Mouse (Mus musculus) inflammation-experienced regulatory T-cells, adult 6 months (primary cell): ENCODE results near the gene 1700029P11Rik. TPM values are rescaled to one million over a fixed set of nuclear protein-coding genes. Genes with fewer than 3 reads are reported as not detected.
A peak's percentile ranks its signal among the peaks of the same experiment; 100 is the strongest.
"Not testable (repeated sequence)": the region's sequence is repeated elsewhere in the genome, so short reads cannot be mapped to it uniquely, and the experiment has no call there.

Experiments used
- ATAC-seq: one replicate; pipeline ENCODE4 v1.8.0; 2017
- polyA plus RNA-seq, 3 experiments: library from polyadenylated mRNA; unstranded; fragments of 100-300 nt; shearing (Covaris generic); gene quantifications; one replicate each; pipeline ENCODE4 v1.2.1; 2017

1700029P11Rik gene
- polyA plus RNA-seq, 3 experiments from 2014 or later, result not detected

DNA sequence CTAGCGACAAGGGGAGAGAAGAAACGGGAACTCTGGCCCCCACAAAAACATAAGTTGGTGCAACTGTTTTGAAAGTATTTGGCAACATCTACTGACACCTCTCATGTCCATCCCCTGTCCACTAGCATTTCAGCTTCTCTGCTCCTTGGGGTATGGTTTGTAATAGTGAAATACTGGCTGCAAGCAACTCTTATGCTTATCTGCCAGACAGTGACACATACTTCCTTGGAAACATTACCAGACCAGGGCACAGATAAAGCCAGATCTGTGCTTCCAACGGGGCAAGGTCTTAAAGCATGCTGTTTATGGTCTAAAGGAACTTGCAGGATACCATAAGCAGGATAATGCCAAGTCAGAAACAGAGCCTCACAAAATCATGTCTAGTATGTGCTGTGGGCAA, 21.4 kb upstream of the 1700029P11Rik start:
- no peak for ATAC-seq

DNA sequence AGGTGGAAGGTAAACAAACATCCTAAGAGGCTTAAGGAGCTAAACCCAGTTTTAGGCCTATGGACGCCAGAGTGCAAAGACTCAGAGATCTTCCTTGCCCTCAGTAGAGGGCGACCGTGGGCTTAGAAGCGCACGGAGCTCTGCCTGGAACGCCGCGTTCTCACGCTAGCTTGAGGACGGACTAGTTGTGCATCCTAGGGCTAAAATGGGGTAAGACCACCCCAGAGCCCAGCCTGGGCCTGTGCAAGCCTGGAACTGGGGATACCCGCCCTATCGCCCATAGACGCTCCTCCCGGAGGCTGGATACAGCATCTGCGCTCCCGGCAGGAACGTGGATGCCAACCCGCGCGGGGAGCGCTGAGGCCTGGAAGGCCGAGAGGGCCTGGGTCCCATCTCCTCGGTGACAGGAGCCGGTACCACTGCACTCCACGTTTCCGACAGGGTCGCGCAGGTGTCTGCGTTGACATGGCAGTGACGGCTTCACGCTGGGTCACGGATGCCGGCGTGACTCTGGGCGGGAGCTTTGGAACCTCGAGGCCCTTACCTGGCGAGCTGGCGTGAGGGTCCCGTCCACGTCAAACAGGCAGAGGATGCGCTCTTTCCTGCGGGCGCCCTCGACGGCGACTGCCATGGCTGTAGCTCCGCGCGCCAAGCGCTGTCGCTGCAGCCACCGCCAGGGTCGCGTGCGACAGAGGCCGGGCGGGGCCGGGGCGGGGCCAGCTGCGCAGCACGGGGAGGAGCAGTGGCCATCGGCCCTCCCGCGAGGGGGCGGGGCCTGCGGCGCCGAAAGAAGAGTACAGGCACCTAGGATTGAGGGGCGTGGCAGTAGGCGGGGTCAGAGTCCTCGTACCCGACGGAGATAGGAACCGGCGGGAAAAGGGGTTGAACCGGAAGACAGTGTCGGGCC, 19.9 kb upstream of the 1700029P11Rik start, which contains the start of gene Pmm1:
TSS of gene Pmm1 (minus strand) at position 760 of the 907 bp plus-strand sequence.
- peak; percentile 96 for ATAC-seq

DNA sequence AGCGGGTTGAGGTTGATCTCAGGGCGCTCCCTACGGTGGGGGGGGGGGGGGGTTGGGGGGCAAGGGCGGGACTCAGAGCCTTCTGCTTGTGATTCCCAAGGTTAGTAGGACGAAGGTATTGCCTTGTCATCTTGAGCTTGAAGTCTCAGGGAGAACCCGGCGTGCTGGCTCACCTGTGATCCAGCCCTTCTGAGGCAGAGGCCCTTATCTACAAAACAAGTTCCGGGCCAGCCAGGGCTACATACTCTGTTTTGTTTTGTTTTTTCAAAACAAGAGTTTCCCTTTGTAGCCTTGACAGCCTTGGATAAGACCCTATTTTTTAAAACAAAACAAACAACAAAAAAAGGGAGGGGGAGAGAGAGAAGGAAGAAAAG, 19.3 kb upstream of the 1700029P11Rik start:
- no peak for ATAC-seq

DNA sequence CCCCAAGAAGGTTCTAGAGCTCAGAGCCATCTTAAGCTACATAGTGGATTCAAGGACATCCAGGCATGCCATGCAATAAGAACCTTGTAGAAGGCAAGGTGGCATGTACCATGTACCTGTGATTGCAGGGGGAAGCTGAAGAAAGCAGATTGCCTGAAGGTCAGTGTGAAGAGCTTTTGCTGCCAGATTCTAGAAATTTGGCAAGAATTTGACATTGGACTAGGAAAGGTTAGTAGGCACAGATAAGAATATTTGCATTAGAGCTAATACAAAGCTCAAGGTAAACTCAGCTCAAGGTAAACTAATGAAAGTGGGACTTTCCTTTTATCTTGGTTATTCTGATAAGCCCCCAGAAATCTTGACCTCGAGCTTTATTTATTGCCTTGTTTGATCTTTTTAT, 16.1 kb upstream of the 1700029P11Rik start:
- ATAC-seq, result no peak

DNA sequence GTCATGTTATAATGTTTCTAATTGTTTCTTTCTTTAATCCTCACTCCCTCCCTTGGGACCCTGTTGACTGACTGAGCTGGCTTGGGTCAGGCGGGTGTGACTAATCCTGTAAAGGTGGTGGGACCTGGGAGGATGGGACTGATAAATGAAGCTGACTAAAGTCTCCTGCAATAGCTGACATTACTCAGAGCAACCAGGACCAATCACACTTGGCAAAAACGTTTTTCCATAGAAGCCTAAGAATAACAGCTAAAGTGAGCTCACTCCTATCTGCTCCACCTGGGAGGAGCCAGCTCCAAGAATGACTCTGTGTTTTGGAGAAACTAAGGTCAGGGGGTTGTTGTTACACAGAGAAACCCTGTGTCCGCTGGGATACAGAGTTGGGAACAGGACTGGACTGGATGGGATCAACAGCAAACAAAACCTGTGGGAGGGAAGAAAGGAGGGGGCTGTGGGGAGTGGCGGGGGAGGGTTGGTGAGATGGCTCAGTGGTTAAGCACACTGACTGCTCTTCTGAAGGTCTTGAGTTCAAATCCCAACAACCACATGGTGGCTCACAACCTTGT, 15.3 kb upstream of the 1700029P11Rik start:
- ATAC-seq, result no peak

DNA sequence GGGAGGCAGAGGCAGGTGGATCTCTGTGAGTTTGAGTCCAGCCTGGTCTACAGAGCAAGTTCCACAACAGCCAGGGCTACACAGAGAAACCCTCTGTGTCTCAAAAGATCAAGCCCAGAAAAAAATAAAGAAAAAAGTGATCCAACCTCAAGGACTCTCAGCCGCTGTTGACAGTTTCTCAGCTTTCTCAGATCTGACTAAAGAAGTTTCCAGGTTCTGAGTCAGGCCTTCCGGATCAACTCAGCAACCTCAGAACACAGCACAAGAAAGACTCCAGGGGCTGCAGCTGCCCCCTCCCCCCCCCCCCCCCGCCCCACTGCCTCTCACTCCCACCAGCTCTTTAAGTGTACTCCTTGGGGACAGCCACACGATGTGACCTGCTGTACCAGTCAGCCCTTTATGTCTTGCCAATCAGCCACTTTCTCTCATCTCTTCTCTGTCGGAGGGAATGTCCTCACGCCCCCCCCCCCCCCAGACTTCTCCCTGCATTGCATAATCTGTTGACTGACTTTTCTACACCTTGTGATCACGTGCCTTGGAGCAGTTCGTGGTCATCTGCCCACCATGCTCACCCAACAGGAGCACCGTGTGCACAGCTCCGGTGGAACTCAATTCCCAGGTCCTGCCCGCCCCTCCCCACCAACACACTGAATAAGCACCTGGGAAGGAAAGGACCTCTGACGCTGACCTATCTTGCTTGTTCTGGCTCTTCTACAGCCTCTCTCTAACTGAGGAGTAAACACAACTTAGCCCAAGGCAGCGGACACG, 14.1 kb upstream of the 1700029P11Rik start:
- no peak for ATAC-seq

DNA sequence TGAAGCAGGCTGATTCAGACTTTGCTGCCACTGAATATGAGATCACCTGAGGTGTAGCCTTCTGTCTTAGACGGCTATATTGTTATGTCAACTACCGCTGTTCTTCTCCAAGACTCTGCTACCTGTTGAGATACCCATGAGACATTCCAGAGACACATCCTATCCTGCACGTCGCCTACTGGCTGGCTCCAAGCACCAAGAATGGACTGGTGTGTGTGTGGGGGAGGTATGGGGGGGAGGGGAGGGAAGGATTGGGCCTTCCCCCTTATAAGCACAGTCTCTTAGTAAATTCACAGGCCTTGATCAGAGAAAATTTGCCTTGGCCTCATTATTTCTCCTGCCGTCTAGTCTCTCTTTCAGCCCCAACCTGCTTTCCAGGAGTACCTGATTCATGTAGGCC, 12.5 kb upstream of the 1700029P11Rik start:
- no peak for ATAC-seq

DNA sequence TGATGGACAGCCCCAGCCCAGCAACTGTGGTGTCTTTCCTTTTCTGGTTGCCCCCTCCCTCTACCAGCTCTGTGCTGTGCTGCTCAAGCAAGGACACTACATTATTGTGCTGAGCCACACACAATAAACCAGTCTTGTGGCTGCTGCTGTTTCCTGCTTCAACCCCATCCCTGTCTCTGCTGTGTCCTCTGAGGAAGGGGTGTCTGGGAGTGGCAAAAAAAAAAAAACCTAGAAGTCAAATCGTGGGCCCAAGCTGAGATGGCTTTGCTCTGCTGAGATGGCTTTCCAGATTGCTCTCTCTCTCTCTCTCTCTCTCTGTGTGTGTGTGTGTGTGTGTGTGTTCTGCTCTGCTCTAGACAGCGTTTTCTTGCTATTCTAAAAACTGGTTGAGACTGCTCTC, 11.9 kb upstream of the 1700029P11Rik start:
- no peak for ATAC-seq

DNA sequence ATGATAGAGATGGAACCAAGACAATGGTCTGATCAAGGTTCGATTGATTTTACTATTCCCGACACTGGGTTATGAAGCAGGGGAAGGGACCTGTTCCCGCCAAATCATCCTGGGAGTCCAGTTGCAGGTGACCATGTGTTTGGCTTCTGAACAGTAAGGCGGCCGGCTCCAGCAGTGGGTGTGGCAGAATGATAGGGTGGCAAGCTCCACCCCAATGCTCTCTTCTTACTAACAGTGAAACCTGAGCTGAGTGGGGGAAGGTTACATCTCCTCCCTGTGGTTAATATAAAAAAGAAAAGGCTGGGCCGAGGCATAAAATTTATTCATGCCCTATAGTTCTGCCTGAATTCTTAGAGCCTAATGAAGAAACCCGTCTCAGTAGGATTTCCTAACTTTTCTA, 11.2 kb upstream of the 1700029P11Rik start:
- ATAC-seq, result no peak

DNA sequence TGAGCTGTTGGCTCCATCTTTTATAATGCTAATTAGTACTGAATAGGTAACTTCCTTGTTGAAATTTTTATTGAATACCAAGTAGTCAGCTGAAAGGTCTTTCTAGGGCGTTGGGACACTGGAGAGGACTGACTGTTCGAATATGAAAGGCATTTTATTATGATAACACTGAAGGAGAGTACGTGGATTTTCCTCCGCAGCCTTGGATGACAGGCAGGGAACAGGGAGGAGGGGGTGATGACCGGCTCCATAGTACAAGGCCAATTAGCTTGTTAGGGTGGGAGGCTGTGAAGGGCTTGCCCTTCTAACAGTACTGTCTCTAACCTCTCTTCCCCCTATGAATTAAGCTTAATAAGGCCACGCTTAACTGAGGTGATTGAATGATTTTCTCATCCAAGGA, 10.7 kb upstream of the 1700029P11Rik start:
- ATAC-seq, result not testable (repeated sequence)

DNA sequence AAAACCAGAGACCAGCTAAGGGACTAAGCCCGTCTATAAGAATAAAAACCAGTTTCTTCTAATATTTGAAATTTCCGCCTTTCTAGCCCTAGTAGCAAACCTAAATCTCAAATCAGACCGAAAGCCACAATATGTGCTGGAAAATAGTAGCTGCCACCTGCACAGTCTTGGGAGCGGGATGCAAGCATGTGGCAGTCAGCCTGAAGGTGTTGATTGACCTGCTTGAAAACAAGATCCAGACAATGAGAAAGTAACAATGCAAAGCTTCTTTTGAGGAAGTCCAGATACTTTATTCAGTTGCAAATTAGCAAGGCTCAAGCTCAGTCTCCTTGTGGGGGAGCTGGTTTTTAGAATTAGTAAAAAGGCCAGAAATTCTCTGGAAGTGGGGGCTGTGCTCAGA, 9.8 kb upstream of the 1700029P11Rik start:
- not testable (repeated sequence) for ATAC-seq

DNA sequence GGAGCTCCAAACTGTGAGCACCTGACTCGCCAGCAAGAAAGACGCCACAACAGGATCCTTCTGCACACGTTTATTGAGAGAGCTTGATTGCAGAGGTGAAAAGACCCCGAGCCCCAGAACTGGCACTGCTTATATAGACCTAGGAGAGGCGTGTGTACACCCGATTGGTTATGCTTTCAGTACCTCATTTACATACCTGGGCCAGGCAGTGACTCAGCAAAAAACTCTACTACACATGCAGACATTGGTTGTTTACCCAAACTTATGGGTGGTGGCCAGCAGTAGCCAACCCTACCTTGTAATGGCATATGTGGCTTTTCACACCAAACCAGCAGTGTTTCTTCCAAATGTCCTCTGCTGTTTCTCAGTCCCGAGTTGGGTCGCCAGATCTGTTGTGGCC, 5.2 kb upstream of the 1700029P11Rik start:
- ATAC-seq, result not testable (repeated sequence)

DNA sequence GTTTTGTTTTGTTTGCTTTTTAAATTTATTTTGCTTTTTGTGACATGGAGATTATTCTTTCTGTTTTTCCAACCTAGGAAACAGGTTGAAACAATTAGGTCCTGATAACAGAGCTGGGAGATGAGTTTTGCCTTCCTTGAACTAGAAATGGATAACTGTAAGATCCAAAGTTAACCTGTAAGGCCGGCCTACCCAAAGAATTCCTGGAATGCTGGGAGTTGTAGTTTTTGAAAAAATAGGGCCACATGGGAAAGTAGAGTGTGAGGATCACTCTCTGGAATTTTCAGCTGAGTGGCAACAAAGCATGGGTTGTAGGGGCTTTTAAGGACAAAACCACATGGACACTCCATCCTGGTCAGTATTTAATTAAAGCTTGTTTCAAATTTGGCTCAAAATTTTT, 1.8 kb downstream of the 1700029P11Rik start:
- ATAC-seq, result no peak

DNA sequence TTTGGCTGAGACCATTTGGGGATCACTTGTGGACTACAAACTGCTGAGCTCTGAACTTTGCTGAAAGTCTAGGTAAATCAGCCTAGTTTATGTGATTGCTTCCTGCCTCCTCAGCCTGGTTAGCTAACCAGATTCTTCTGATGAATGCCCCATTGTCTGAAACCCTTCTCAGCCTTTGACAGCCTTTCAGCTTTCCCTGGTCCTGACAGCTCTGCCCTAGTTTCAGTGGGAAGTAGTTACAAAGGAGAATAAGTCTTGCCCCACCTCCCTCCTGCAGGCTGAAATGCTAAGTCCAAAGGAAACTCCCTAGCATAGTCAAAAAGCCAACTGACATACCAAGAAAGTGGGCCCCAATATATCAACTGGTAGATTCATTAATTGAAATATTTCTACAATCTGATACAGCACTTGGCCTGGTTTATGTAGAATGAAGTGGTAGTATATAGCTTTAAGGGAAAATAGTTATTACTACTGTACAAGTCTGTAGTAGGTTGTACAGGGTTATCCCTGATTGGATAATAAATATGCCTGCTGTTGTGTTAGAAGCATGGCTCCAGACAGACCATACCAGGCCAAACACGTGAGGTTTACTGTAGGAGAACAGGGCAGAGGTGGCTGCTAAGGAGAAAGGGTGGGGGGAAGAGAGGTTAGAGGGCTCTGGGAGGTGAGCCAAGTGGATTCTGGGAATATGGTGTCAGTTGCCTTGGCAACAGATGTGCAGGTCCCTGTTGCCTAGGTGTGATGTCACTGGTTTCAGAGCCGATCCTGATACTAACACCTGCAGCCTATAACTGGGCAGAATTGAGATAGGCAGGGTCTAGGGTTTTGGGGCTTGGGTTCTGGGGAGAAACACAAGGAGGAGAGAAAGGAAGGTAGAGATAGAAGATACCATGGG, 5.2 kb downstream of the 1700029P11Rik start:
- ATAC-seq, result no peak

DNA sequence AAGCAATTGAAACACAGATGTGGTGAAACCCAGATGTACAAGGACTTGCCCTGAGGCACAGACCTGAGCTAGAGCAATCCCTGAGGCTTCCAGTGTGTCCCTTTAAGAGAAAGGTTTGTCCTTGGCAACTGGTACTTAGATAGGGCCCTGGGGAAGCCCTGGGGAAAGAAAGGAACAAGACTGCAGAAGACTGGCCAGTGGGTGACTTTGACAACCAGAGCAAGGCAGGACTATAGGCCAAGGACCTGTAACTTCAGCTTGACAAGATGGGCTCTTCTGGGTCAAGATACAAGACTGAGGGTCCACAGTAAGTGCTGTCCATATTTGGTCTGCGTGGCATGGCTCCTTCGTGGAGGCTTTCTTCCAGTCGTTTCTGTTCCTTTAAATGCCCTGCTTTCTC, 7.3 kb downstream of the 1700029P11Rik start, which contains the start of gene Xrcc6:
TSS of gene Xrcc6 (plus strand) at position 190 of the 400 bp plus-strand sequence.
- ATAC-seq, result no peak

DNA sequence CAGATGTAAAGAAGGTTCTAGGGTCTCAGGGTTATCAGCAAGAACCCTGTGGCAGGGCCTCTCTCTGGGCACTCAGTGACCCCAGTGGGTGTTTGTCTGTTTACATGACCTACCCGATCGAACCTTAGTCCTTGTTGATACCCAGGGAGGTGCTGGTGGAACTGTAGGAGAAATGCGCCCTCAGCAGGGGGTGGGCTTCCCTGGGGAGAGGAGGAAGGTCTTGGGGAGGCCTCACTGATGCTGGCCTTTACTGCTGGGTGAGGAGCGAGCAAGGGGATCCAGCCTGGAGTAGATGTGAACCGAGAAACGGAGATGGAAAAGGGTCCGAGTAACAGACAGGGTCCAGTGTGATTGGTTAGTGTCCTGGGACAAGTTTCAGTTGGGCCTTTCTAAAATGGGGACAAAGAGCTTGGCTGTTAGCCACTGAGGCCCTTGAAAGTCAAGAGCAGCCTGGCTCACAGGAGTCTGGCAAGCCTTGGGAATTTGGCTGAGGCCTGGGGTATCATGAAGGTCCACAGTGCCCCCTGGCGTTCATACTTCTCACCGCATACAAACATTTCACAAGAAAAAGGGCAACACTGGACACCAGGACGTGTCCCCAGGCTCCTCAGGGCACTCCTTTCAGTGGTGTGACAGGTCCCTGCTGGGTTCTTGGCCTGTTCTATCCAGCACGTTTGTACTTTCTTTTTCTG, 9.2 kb downstream of the 1700029P11Rik start:
- peak; percentile 61 for ATAC-seq

DNA sequence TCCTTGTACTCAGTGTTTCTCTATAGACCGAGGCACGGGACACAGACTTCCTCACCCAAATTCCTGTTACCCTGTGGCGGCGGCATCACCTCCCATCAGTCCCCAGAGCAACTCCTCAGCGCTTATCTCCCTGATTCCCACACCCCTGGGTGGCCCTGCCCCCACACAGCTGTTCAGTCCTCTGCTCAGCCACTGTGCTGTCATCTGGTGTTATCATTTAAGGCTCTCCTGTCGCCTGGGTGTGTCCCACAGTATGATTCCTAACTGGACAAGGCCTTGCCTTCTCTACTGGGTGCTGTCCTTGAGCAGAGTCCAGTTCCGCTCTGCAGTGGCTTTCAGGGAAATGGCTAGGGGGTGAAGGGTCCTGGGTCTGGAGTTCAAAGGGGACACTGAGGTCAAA, 10.2 kb downstream of the 1700029P11Rik start:
- ATAC-seq, result no peak

DNA sequence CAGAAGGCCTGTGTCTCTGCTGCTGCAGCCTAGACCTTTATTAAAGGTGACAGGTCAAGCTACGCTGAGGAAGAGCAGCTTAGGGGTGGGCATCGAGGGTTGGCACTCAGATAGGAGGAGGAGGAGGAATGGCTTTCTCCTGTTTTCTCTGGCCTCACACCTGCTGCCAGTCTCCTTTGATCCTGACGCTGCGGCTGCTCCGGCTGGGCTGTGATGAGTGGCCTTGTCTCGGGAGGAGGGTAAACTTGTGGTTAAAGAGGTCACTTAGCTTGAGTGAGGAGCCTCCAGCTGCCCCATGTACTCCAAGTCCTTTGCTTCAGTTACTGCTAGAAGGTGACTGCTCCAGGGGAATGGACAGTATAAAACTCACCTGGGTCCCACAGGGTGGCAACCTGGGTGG, 13.7 kb downstream of the 1700029P11Rik start:
- ATAC-seq, result no peak

DNA sequence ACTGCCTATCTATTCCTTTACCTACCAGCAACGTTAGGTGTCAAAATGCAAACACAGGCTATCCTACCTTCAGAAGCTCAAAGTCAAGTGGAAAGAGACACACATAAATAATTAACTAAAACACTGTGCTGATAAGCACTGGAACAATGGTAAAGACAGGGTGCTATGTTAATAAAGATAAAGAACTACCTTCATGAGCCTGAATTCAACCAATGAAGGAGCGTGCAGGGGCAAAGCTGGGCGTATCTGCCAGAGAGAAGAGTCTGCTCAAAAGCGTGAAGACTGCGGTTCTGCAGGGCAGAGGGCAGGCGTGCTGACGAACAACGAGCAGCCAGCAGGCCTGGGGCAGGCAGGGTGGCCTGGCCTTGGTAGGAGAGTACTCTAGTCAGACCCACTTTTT, 23.9 kb downstream of the 1700029P11Rik start:
- no peak for ATAC-seq

DNA sequence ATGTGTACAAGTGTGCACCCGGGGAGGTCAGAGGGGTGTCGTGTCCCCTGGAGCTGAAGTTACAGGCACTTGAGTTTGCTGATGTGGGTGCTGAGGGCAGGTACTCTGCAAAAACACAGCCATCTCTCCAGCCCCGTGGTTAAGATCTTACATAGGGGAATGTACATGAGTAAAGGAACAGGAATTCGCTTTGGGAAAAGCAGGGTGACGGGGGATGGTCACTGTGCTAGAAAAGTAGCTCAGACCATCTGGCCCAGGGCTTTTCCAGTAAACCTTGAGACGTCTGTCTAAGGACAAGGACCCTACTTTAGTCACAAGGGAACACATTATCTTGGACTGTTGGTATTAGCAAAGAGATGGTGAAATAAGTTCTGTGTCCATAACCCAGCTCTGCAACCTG, 31.6 kb downstream of the 1700029P11Rik start:
- no peak for ATAC-seq

DNA sequence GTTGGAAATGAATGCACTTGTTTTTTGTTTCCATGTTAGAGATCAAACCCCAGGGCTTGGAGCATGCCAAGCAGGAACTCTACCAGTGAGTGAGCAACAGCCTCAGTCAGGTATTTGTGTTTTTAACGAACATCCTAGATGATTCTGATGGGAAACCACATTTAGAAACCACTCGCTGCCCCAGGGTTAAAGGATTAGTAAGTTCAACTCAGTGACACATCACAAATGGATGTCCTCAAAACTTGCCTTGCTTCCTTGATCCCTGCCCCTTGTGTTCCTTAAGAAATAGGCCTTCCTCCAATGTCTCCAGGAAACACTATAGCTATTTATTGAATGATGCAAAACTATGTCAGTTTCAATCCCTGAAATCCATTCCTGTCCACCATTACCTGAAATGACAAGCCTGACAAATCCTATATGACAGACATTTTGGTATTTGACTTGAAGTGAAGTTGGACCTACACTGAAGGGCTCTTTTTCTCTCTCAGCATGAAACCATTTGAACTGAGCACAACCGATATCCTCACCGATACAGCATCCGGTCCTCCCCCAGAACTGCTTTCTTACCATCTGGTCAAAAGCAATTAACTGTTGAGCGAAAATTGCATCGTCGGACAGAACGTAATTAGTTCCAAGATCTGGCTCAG, 34.5 kb downstream of the 1700029P11Rik start:
- no peak for ATAC-seq
